Mouse (Mus musculus): ENCODE measurements around the gene Bag6. TPM values are rescaled to one million over a fixed set of nuclear protein-coding genes. Genes with fewer than 3 reads are reported as not detected.
"Not testable (repeated sequence)": the region's sequence is repeated elsewhere in the genome, so short reads cannot be mapped to it uniquely, and the experiment has no call there.

The Bag6 gene
- polyA plus RNA-seq, 1 experiment from 2014 or later, result 57.8 TPM

GRCm38 (mm10) chr17:35120745-35121142, 14.2 kb upstream of the Bag6 start:
- peaks cover 31% of the 10 kb centered on the region for H3K4me1 ChIP-seq
- H3K9me3 ChIP-seq (replicated peaks), result no peaks in the 10 kb centered on the region
- peak overlapping the region; percentile 89 for H3K4me2 ChIP-seq (replicated peaks)
- peak overlapping the region; percentile 95 for H3K9ac ChIP-seq
- peak overlapping the region; percentile 84 for H3K27ac ChIP-seq (replicated peaks)
- peak; percentile 5 for ATAC-seq (ENCODE audit: insufficient number of reproducible peaks, low FRiP score, low TSS enrichment, low read depth)
- H3K27me3 ChIP-seq, result no peaks in the 10 kb centered on the region
- H3K36me3 ChIP-seq, result peaks cover 39% of the 10 kb centered on the region
- under 1% methylated on average over 33 of the region's 33 CpGs for WGBS
- H3K4me3 ChIP-seq (replicated peaks), result peak overlapping the region; percentile 96

GRCm38 (mm10) chr17:35121143-35121799, 13.7 kb upstream of the Bag6 start, which contains the start of gene Gpank1:
Gene Gpank1 (plus strand): TSS chr17:35121455.
- peak within 1 kb of the TSS; percentile 96 for H3K4me3 ChIP-seq (replicated peaks)
- peaks cover 32% of the 10 kb centered on the region for H3K4me1 ChIP-seq
- ATAC-seq (ENCODE audit: insufficient number of reproducible peaks, low FRiP score, low TSS enrichment, low read depth), result peak; percentile 94
- H3K9ac ChIP-seq, result peak within 1 kb of the TSS; percentile 95
- peak within 1 kb of the TSS; percentile 84 for H3K27ac ChIP-seq (replicated peaks)
- under 1% methylated on average over 50 of the region's 50 CpGs for WGBS
- peak within 1 kb of the TSS; percentile 89 for H3K4me2 ChIP-seq (replicated peaks)
- H3K27me3 ChIP-seq, result no peaks in the 10 kb centered on the region
- peaks cover 34% of the 10 kb centered on the region for H3K36me3 ChIP-seq
- H3K9me3 ChIP-seq (replicated peaks), result no peaks in the 10 kb centered on the region

GRCm38 (mm10) chr17:35121871-35122303, 13.1 kb upstream of the Bag6 start, which contains the start of gene Csnk2b:
Gene Csnk2b (minus strand): TSS chr17:35122053.
- Histone ChIP-seq H3K4me2 (replicated peaks) (peak within 1 kb of the TSS; percentile 89), H3K27me3 (no peaks in the 10 kb centered on the region), H3K9ac (peak within 1 kb of the TSS; percentile 95), H3K4me1 (peaks cover 37% of the 10 kb centered on the region), H3K36me3 (peaks cover 29% of the 10 kb centered on the region), H3K4me3 (replicated peaks) (peak within 1 kb of the TSS; percentile 96), H3K9me3 (replicated peaks) (no peaks in the 10 kb centered on the region), H3K27ac (replicated peaks) (peak within 1 kb of the TSS; percentile 84)
- no peak for ATAC-seq (ENCODE audit: insufficient number of reproducible peaks, low FRiP score, low TSS enrichment, low read depth)
- under 1% methylated on average over 19 of the region's 19 CpGs for WGBS

- H3K27ac ChIP-seq (replicated peaks); H3K9ac ChIP-seq; H3K4me3 ChIP-seq (replicated peaks); H3K9me3 ChIP-seq (replicated peaks); H3K4me2 ChIP-seq (replicated peaks); ATAC-seq (ENCODE audit: insufficient number of reproducible peaks, low FRiP score, low TSS enrichment, low read depth); H3K27me3 ChIP-seq: not testable (repeated sequence)
- WGBS, result 92% methylated on average over 9 of the region's 9 CpGs
- Histone ChIP-seq H3K4me1 (peaks cover 49% of the 10 kb centered on the region), H3K36me3 (peaks cover 18% of the 10 kb centered on the region)
Observed at GRCm38 (mm10) chr17:35123287-35123686, 11.7 kb upstream of the Bag6 start.

GRCm38 (mm10) chr17:35124261-35124896, 10.6 kb upstream of the Bag6 start:
- peaks cover 52% of the 10 kb centered on the region for H3K4me1 ChIP-seq
- not testable (repeated sequence) for H3K9ac ChIP-seq; H3K27me3 ChIP-seq; H3K4me2 ChIP-seq (replicated peaks); ATAC-seq (ENCODE audit: insufficient number of reproducible peaks, low FRiP score, low TSS enrichment, low read depth); H3K36me3 ChIP-seq; H3K4me3 ChIP-seq (replicated peaks); H3K27ac ChIP-seq (replicated peaks); H3K9me3 ChIP-seq (replicated peaks)
- 93% methylated on average over 12 of the region's 12 CpGs for WGBS

GRCm38 (mm10) chr17:35125081-35125480, 9.9 kb upstream of the Bag6 start:
- H3K36me3 ChIP-seq, result peaks cover 8% of the 10 kb centered on the region
- WGBS, result 82% methylated on average over 1 of the region's 1 CpGs
- H3K4me3 ChIP-seq (replicated peaks), result no peak overlapping the region
- H3K9ac ChIP-seq, result no peak overlapping the region
- no peaks in the 10 kb centered on the region for H3K27me3 ChIP-seq
- peaks cover 46% of the 10 kb centered on the region for H3K4me1 ChIP-seq
- H3K27ac ChIP-seq (replicated peaks), result peak overlapping the region; percentile 89; the same call in 1 of the 2 replicates
- ATAC-seq (ENCODE audit: insufficient number of reproducible peaks, low FRiP score, low TSS enrichment, low read depth), result no peak
- H3K4me2 ChIP-seq (replicated peaks), result no peak overlapping the region
- no peaks in the 10 kb centered on the region for H3K9me3 ChIP-seq (replicated peaks)

GRCm38 (mm10) chr17:35125578-35125977, 9.4 kb upstream of the Bag6 start:
- Histone ChIP-seq H3K36me3 (peaks cover 13% of the 10 kb centered on the region), H3K4me3 (replicated peaks) (peak overlapping the region; percentile 63), H3K9me3 (replicated peaks) (no peaks in the 10 kb centered on the region), H3K27ac (replicated peaks) (peak overlapping the region; percentile 89), H3K4me2 (replicated peaks) (peak overlapping the region; percentile 71), H3K9ac (peak overlapping the region; percentile 73), H3K27me3 (no peaks in the 10 kb centered on the region), H3K4me1 (peaks cover 41% of the 10 kb centered on the region)
- ATAC-seq (ENCODE audit: insufficient number of reproducible peaks, low FRiP score, low TSS enrichment, low read depth), result no peak
- 22% methylated on average over 6 of the region's 6 CpGs for WGBS

- H3K36me3 ChIP-seq, result peaks cover 16% of the 10 kb centered on the region
- ATAC-seq (ENCODE audit: insufficient number of reproducible peaks, low FRiP score, low TSS enrichment, low read depth), result peak; percentile 56
- WGBS, result under 1% methylated on average over 36 of the region's 36 CpGs
Observed at GRCm38 (mm10) chr17:35126206-35126611, 8.8 kb upstream of the Bag6 start, which contains the start of gene D17H6S53E. Gene D17H6S53E (plus strand): TSS chr17:35126373.

GRCm38 (mm10) chr17:35127017-35127416, 8.0 kb upstream of the Bag6 start:
- Histone ChIP-seq H3K36me3 (peaks cover 16% of the 10 kb centered on the region), H3K27ac (replicated peaks) (peak overlapping the region; percentile 89), H3K4me3 (replicated peaks) (peak overlapping the region; percentile 63), H3K4me1 (peaks cover 38% of the 10 kb centered on the region), H3K4me2 (replicated peaks) (peak overlapping the region; percentile 71), H3K27me3 (no peaks in the 10 kb centered on the region), H3K9me3 (replicated peaks) (no peaks in the 10 kb centered on the region), H3K9ac (peak overlapping the region; percentile 73)
- 70% methylated on average over 13 of the region's 13 CpGs for WGBS
- ATAC-seq (ENCODE audit: insufficient number of reproducible peaks, low FRiP score, low TSS enrichment, low read depth), result no peak

More at GRCm38 (mm10) chr17:35126206-35126611, 8.8 kb upstream of the Bag6 start, which contains the start of gene D17H6S53E:
- Histone ChIP-seq H3K27me3 (no peaks in the 10 kb centered on the region), H3K4me3 (replicated peaks) (peak within 1 kb of the TSS; percentile 63), H3K9me3 (replicated peaks) (no peaks in the 10 kb centered on the region), H3K9ac (peak within 1 kb of the TSS; percentile 73), H3K27ac (replicated peaks) (peak within 1 kb of the TSS; percentile 89), H3K4me1 (peaks cover 40% of the 10 kb centered on the region), H3K4me2 (replicated peaks) (peak within 1 kb of the TSS; percentile 71)

GRCm38 (mm10) chr17:35128996-35129395, 6.0 kb upstream of the Bag6 start:
- ATAC-seq (ENCODE audit: insufficient number of reproducible peaks, low FRiP score, low TSS enrichment, low read depth), result no peak
- no peaks in the 10 kb centered on the region for H3K27me3 ChIP-seq
- H3K4me3 ChIP-seq (replicated peaks), result no peak overlapping the region
- peaks cover 31% of the 10 kb centered on the region for H3K4me1 ChIP-seq
- no peaks in the 10 kb centered on the region for H3K9me3 ChIP-seq (replicated peaks)
- no peak overlapping the region for H3K4me2 ChIP-seq (replicated peaks)
- H3K36me3 ChIP-seq, result peaks cover 13% of the 10 kb centered on the region
- no peak overlapping the region for H3K9ac ChIP-seq
- H3K27ac ChIP-seq (replicated peaks), result no peak overlapping the region
- WGBS, result 70% methylated on average over 11 of the region's 11 CpGs

GRCm38 (mm10) chr17:35131038-35131437, 3.9 kb upstream of the Bag6 start:
- Histone ChIP-seq H3K27me3 (no peaks in the 10 kb centered on the region), H3K9me3 (replicated peaks) (no peaks in the 10 kb centered on the region), H3K4me3 (replicated peaks) (no peak overlapping the region), H3K9ac (no peak overlapping the region), H3K27ac (replicated peaks) (no peak overlapping the region), H3K4me1 (peaks cover 21% of the 10 kb centered on the region), H3K4me2 (replicated peaks) (no peak overlapping the region), H3K36me3 (peaks cover 12% of the 10 kb centered on the region)
- 84% methylated on average over 8 of the region's 8 CpGs for WGBS
- no peak for ATAC-seq (ENCODE audit: insufficient number of reproducible peaks, low FRiP score, low TSS enrichment, low read depth)

Data from embryonic facial prominence, embryonic 15.5 days (tissue).